Mouse (Mus musculus) ES-CJ7 (cell line): ENCODE measurements around the gene Zfp644.
"Not testable (repeated sequence)": the region's sequence is repeated elsewhere in the genome, so short reads cannot be mapped to it uniquely, and the experiment has no call there.

Source experiments
- DNase-seq: peaks from one replicate; pipeline ENCODE4 v3.0.0; 2011; ENCODE audit warnings: low read depth, low spot score

Gene Zfp644

GRCm38 (mm10) chr5:106696396-106697337, at the start of gene Zfp644:
Gene Zfp644 (minus strand): TSS chr5:106697287.
- peak; percentile 89 for DNase-seq

DNA sequence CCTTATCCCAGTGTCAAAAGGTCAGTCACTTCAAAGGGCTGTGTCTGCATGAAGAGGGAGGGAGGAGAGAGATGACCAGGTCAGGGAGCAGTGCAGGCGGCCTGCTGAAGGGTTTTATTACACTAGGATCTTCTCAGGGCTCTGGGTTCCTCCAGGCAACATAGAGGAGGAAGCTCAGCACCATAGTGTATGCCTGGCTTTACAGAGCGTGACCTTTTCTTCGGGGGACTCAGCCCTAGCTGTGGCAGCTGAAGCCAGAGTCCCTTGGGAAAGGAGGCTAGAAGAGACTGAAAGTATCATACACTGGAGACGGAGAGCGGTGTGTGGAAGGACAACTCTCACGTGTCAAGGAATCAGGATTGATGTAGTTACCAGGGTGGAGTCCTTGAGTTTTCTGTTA, 42.6 kb upstream of the Zfp644 start:
- no peak for DNase-seq

- no peak for DNase-seq
These were observed 26.4 kb upstream of the Zfp644 start for GRCm38 (mm10) chr5:106723487-106723886.

GRCm38 (mm10) chr5:106722771-106723170, 25.7 kb upstream of the Zfp644 start:
- no peak for DNase-seq

GRCm38 (mm10) chr5:106711870-106712277, 14.8 kb upstream of the Zfp644 start:
- DNase-seq: no peak

- DNase-seq: no peak
These were observed 14.2 kb upstream of the Zfp644 start for GRCm38 (mm10) chr5:106711220-106711726.

DNA sequence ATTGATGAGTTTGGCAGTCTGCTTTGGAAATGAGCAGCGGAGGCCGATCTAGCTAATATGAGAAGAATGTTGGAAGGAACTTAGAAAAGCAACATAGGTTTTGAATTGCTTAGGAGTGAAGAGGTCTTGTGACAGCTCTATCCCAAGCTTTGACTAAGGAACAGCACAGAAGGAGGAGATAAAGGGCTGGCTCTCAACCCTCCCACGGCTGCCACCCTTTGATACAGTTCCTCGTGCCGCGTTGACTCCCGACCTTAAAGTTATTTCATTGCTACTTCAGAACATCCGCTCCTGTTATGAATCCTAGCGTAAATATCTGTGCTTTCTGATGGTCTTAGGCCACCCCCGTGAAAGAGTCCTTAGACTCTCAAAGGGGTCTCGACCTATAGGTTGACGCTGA, 13.5 kb upstream of the Zfp644 start:
- DNase-seq: no peak

- DNase-seq: no peak
These were observed 13.0 kb upstream of the Zfp644 start for GRCm38 (mm10) chr5:106710085-106710409.

DNA sequence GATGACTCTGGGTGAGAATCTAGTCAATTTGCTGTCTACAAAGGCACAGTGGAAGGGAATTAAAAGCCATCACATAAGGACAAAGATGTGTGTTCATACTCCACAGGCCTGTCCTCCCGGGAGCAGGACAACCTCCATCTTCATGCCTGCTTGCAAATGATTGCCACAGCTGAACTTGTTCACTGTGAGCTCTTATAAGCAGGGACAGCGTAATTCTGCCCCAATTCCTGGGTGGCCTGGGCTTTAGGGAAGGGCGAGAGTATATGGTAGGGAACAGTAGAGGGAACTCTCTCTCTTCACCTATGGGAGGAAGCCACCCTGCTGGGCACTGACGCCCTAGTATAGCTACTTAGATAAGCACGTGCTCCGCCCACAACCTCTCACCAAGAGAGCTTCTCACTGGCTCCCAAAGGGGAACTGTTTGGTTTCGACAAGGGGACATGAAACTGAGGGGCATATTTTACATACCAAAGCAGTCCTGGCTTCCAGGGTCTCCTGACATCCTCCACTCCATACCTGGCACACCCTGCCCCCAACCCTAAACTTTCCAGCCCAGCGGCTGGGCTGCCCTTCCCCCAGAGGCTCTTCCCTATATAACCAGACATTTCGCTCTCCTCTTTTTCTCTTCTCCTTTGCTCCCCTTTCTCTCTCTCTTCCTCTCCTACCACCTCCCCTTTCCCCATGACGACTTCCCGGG, 12.4 kb upstream of the Zfp644 start:
- DNase-seq: peak; percentile 74

GRCm38 (mm10) chr5:106706363-106706762, 9.3 kb upstream of the Zfp644 start:
- no peak for DNase-seq

GRCm38 (mm10) chr5:106705162-106705561, 8.1 kb upstream of the Zfp644 start:
- no peak for DNase-seq

DNA sequence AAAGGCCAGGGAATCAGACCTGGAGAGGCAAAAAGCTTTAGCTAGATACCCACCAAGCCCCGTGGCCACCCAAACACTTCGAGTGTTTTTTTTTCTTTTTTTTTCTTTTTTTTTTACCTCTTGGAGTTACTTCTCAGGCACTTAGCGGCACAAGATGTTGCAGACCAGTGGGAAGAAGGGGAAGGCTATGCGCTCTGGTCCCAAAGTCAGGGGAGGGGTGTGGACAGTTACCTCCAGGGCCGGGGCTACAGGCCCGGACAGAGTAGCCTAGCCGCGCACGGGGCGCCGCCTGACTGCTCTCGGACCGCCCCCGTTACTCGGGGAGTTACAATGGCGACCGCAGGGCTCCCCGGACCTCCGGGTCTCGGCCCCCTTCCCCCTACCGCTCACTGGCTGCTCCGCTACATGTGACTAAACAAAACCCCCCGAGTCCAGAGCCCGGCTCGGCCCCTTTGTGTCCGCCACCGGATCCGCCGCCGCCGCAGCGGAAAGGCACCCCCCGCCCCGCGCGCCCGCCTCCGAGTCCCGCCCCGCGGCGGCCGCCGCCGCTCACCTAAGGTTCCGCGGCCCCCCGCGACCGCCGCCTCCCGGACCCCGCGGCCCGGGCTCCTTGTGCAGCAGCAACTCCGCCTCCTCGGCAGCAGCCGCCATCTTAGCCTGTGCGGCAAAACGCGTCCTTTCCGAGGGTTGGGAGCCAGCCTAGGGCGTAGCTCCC, 1.2 kb downstream of the Zfp644 start:
- DNase-seq: peak; percentile 62

DNA sequence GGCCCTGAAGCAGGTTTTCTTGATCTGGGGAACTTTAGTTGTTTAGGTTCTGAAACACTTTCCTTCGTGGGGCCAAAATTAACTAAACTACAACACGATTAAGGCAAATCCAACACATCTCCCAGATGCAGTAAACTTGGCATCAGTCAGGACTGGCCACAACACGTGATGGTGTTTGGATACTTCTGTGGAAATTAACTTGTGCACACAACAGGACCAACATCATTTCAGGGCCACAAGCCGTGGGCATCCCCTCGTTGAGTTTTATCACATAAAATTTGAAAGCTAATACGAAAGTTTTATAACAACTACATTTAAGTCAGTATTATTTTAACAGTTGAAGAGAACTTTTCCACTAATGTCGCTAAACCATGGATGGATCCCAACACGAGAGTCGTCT, 1.9 kb downstream of the Zfp644 start:
- DNase-seq: no peak

DNA sequence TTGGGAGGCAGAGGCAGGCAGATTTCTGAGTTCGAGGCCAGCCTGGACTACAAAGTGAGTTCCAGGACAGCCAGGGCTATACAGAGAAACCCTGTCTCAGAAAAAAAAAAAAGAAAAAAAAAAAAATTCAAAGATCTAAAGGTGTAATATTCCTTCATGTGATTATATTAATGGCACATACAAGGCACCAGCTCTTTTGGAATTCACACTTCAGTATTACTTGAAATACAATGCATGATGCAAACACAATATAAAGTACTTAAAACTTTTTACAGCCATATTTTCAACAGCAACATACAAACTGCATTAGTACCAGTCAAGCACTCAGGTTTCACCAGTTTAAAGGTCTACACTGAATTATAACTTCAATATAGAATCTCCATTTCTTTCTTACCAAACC, 2.4 kb downstream of the Zfp644 start:
- DNase-seq: no peak

DNA sequence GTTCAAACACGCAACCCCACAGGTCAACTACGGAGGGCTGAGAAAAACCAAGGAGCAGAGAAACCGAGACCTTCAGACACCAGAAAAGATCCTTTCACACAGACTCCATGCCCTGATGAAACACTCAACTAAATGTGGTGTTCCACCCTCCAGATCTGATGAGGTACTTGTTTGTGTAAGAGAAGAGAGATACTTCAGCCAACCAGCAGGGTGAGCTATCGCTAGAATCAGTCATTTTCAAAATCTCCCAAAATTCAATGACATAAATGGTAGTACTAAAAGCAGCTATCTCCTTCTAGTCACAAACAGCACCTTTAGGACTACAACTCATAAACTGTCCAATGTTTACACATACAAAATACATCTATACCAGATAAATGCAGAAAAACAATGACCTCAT, 4.1 kb downstream of the Zfp644 start:
- DNase-seq: peak; percentile 55

- no peak for DNase-seq
These were observed 16.2 kb downstream of the Zfp644 start for GRCm38 (mm10) chr5:106680636-106681458.

GRCm38 (mm10) chr5:106679659-106680058, 17.4 kb downstream of the Zfp644 start:
- no peak for DNase-seq

- not testable (repeated sequence) for DNase-seq
These were observed 18.3 kb downstream of the Zfp644 start for GRCm38 (mm10) chr5:106678823-106679222.

DNA sequence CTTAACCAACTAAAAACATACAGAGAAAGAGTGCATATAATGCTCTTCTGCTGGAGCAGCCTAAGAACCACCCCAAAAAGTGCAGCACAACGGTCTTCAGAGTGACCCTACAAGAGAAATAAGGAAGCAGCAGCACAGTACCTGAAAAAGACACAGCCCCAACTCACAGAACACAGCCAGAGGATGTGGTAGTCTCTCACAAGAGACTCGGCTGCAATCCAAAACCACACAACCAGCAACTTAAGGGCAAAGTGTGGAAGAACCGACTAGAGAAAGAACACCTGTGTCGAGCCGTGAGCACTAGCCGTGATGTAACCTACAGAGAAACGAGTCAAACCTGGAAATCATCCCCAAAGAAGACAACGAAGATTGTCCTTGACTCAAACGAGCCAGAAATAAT, 20.3 kb downstream of the Zfp644 start:
- DNase-seq: no peak

DNA sequence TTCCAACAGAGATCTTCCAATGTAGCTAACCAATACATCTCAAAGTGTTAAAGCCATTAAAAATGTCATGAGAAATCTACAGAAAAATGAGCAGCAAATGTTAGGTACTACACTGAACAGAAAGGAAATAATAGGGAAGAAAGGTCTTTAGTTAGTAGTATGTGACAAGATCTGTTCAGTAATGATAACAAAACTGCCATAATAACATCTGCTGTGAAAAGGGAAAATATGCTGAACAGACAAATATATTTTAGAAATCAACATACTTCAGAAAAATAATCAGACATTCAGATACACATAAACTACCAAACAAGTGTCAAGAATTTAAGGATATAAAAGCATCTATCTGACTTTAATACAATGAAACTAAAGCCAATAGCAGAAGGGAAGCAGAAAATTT, 24.5 kb downstream of the Zfp644 start:
- DNase-seq: no peak

DNA sequence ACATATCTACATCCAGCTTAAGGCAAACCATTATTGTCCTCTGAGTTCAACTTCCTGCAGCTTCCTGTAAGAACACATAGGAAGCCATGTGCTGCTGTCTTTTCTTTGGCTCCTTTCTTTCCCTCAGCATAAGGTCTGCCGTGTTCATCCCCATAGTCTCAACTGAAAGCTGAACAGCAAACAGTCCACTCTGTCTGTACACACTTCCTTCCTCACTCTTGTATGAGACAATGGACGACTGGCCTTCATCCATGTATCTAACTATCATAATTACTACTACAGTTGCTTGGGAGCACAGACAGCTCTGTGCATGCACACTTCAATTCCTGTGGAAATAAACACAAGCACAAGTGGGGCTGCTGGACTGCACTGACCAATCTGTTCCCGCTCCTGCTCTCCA, 25.2 kb downstream of the Zfp644 start:
- no peak for DNase-seq
